Mouse (Mus musculus): ENCODE measurements around the gene Sez6. TPM values are rescaled to one million over a fixed set of nuclear protein-coding genes. Genes with fewer than 3 reads are reported as not detected.

Sez6 gene
- not detected in 4 replicates for total RNA-seq (2023)

GRCm38 (mm10) chr11:77930751-77931540, at the start of gene Sez6:
Gene Sez6, plus strand, starts transcription at chr11:77930800.

GRCm38 (mm10) chr11:77893787-77894718, 36.5 kb upstream of the Sez6 start, which contains the start of gene Pipox:
Gene Pipox, minus strand, starts transcription at chr11:77894096.

GRCm38 (mm10) chr11:77982441-77982905, 51.9 kb downstream of the Sez6 start, which contains the start of gene Phf12:
Gene Phf12, plus strand, starts transcription at chr11:77982754.

Other genes with a start within 250 kb of the Sez6 start
- gene Nufip2, start 244.6 kb upstream of the Sez6 start, total RNA-seq (2023), result 103 to 110 TPM (median 108 TPM) in 4 replicates
- not detected in 4 replicates for gene Cryba1, start 205.5 kb upstream of the Sez6 start, total RNA-seq (2023)
- 112 to 134 TPM (median 121 TPM) in 4 replicates for gene Myo18a, start 167.6 kb upstream of the Sez6 start, total RNA-seq (2023)
- gene Gm10277, start 143.1 kb upstream of the Sez6 start, total RNA-seq (2023), result not detected in 4 replicates
- 0.66 to 1.2 TPM in 2 of 4 replicates, not detected in the others for gene Pipox, start 36.7 kb upstream of the Sez6 start, total RNA-seq (2023)
- gene Phf12, start 52.0 kb downstream of the Sez6 start, total RNA-seq (2023), result 162 to 186 TPM (median 167 TPM) in 4 replicates
- gene Dhrs13, start 101.5 kb downstream of the Sez6 start, total RNA-seq (2023), result 0.63 to 0.98 TPM (median 0.91 TPM) in 4 replicates
- 11.9 to 17.5 TPM (median 14.8 TPM) in 4 replicates for gene Flot2, start 107.1 kb downstream of the Sez6 start, total RNA-seq (2023)
- 23.7 to 25.0 TPM (median 24.0 TPM) in 4 replicates for gene Eral1, start 149.6 kb downstream of the Sez6 start, total RNA-seq (2023)
- 15.7 to 20.1 TPM (median 16.6 TPM) in 4 replicates for gene Fam222b, start 163.9 kb downstream of the Sez6 start, total RNA-seq (2023)
- gene Traf4, start 234.8 kb downstream of the Sez6 start, total RNA-seq (2023), result 50.8 to 67.2 TPM (median 56.4 TPM) in 4 replicates
- gene Nek8, start 245.9 kb downstream of the Sez6 start, total RNA-seq (2023), result 16.5 to 22.9 TPM (median 19.9 TPM) in 4 replicates
- 2.1 to 5.5 TPM (median 4.1 TPM) in 4 replicates for gene Tlcd1, start 245.9 kb downstream of the Sez6 start, total RNA-seq (2023)